In genomic region chr10:107316100-107316499, GRCm38 (mm10) we compare ENCODE assay signal across 25 mouse cellular contexts. TPM values are rescaled to one million over a fixed set of nuclear protein-coding genes. Genes with fewer than 3 reads are reported as not detected.
DNase-seq lines count a peak whose midpoint lies in the region; ATAC-seq and TF ChIP-seq lines count a peak whose summit lies in the region.
"Had no signal": no experiment of that assay in that cellular context is flagged by ENCODE, and none has a peak within 500 bp of the region (broad histone marks: within the 10 kb centered on the region; RNA-seq: fewer than 3 reads in every experiment).

No protein-coding gene starts in this region.

- H3K27ac ChIP-seq in intestine, postnatal 0 days (ENCODE audit: low read depth, low read length): no peak overlapping the region
- no peak overlapping the region for H3K27ac ChIP-seq in liver, embryonic 11.5 days (ENCODE audit: low read depth, low read length)
- H3K27ac ChIP-seq in liver, postnatal 0 days (ENCODE audit: low read depth): peak overlapping the region; percentile 46
- H3K27ac ChIP-seq: forebrain, embryonic 10.5 days; heart, embryonic 15.5 days; hindbrain, embryonic 13.5 days; limb, embryonic 10.5 days; midbrain, embryonic 10.5 days had no signal

- no peak overlapping the region for H3K9ac ChIP-seq in intestine, postnatal 0 days (ENCODE audit: low read depth, low read length)
- H3K9ac ChIP-seq in liver, embryonic 11.5 days (ENCODE audit: low read depth, low read length): no peak overlapping the region
- no peak overlapping the region for H3K9ac ChIP-seq in liver, postnatal 0 days (replicated peaks)
- H3K9ac ChIP-seq: heart, embryonic 15.5 days; hindbrain, embryonic 13.5 days had no signal

- peak; percentile 20 for DNase-seq in kidney, adult 11 months
- no peak for DNase-seq in kidney, postnatal 10 days
- DNase-seq in liver, embryonic 11.5 days (ENCODE audit: low spot score): no peak
- DNase-seq in liver, postnatal 0 days: peak; percentile 25
- no peak for DNase-seq in neural tube, embryonic 10.5 days (ENCODE audit: extremely low spot score, low spot score)
- no peak for DNase-seq in frontal cortex, postnatal 10 days (ENCODE audit: low spot score in 2 of 2)
- DNase-seq: adrenal gland, adult 8-10 months; cerebellum, adult 18-20 months; cerebellum, postnatal 14 days; gastrocnemius, postnatal 36 days; heart, postnatal 36 days; lung, adult 18-20 months; lung, postnatal 10 days; right cerebral cortex, postnatal 14 days; spleen, adult 18-20 months; thymus, postnatal 14 days had no signal

- no peak overlapping the region for H3K4me3 ChIP-seq in intestine, postnatal 0 days (ENCODE audit: low read depth, low read length)
- H3K4me3 ChIP-seq in liver, embryonic 11.5 days (ENCODE audit: low read depth, low read length): no peak overlapping the region
- no peak overlapping the region for H3K4me3 ChIP-seq in liver, postnatal 0 days (ENCODE audit: low read depth, low read length)
- H3K4me3 ChIP-seq: forebrain, embryonic 10.5 days; heart, embryonic 15.5 days; hindbrain, embryonic 13.5 days; limb, embryonic 10.5 days; midbrain, embryonic 10.5 days had no signal

- H3K9me3 ChIP-seq in intestine, postnatal 0 days (ENCODE audit: control insufficient read depth): no peaks in the 10 kb centered on the region
- H3K9me3 ChIP-seq in liver, embryonic 11.5 days (ENCODE audit: control insufficient read depth, low read length): no peaks in the 10 kb centered on the region
- no peaks in the 10 kb centered on the region for H3K9me3 ChIP-seq in liver, postnatal 0 days (ENCODE audit: low read length)
- H3K9me3 ChIP-seq: forebrain, embryonic 10.5 days; heart, embryonic 15.5 days; hindbrain, embryonic 13.5 days; limb, embryonic 10.5 days; midbrain, embryonic 10.5 days had no signal

- no peaks in the 10 kb centered on the region for H3K36me3 ChIP-seq in intestine, postnatal 0 days (ENCODE audit: control insufficient read depth, insufficient read depth)
- H3K36me3 ChIP-seq in liver, embryonic 11.5 days (ENCODE audit: control insufficient read depth, insufficient read depth, low read length): no peaks in the 10 kb centered on the region
- no peaks in the 10 kb centered on the region for H3K36me3 ChIP-seq in liver, postnatal 0 days (replicated peaks; ENCODE audit: insufficient read depth, low read length)
- H3K36me3 ChIP-seq: forebrain, embryonic 10.5 days; heart, embryonic 15.5 days; hindbrain, embryonic 13.5 days; limb, embryonic 10.5 days; midbrain, embryonic 10.5 days had no signal

- peak; percentile 79; the same call in 1 of the 2 replicates for ATAC-seq in intestine, postnatal 0 days
- peak; percentile 69 for ATAC-seq in liver, embryonic 11.5 days (replicated peaks; ENCODE audit: low FRiP score)
- peak; percentile 88 for ATAC-seq in liver, postnatal 0 days
- ATAC-seq: activated CD4-positive, CD25-positive, alpha-beta regulatory T cell, adult 4 months; forebrain, embryonic 16.5 days; midbrain, embryonic 16.5 days had no signal

- peak overlapping the region; percentile 24 for H3K4me2 ChIP-seq in intestine, postnatal 0 days (replicated peaks; ENCODE audit: low read depth)
- no peak overlapping the region for H3K4me2 ChIP-seq in liver, embryonic 11.5 days
- H3K4me2 ChIP-seq in liver, postnatal 0 days (ENCODE audit: low read depth, low read length): peak overlapping the region; percentile 47
- H3K4me2 ChIP-seq: heart, embryonic 15.5 days; hindbrain, embryonic 13.5 days had no signal

- H3K27me3 ChIP-seq in intestine, postnatal 0 days (replicated peaks; ENCODE audit: control insufficient read depth, insufficient read depth, low read length): no peaks in the 10 kb centered on the region
- no peaks in the 10 kb centered on the region for H3K27me3 ChIP-seq in liver, embryonic 11.5 days (replicated peaks; ENCODE audit: control insufficient read depth, insufficient read depth, low read length)
- H3K27me3 ChIP-seq in liver, postnatal 0 days (ENCODE audit: insufficient read depth, low read length): no peaks in the 10 kb centered on the region
- H3K27me3 ChIP-seq: heart, embryonic 15.5 days; hindbrain, embryonic 13.5 days had no signal

- no peaks in the 10 kb centered on the region for H3K4me1 ChIP-seq in intestine, postnatal 0 days (replicated peaks; ENCODE audit: control insufficient read depth, insufficient read depth, low read length)
- H3K4me1 ChIP-seq in liver, embryonic 11.5 days (replicated peaks; ENCODE audit: control insufficient read depth, insufficient read depth, low read length): no peaks in the 10 kb centered on the region
- 0 out of 2 replicates have a peak, but pooled peaks cover 3% of the 10 kb centered on the region for H3K4me1 ChIP-seq in liver, postnatal 0 days (ENCODE audit: insufficient read depth)
- H3K4me1 ChIP-seq: forebrain, embryonic 10.5 days; heart, embryonic 15.5 days; limb, embryonic 10.5 days; midbrain, embryonic 10.5 days had no signal

- 44% methylated on average over 2 of the region's 2 CpGs for WGBS in intestine, postnatal 0 days
- WGBS in liver, embryonic 11.5 days: 55% methylated on average over 2 of the region's 2 CpGs
- WGBS in liver, postnatal 0 days (ENCODE audit: insufficient replicate concordance): 49% methylated on average over 2 of the region's 2 CpGs

- no peak for TF ChIP-seq CTCF in intestine, postnatal 0 days (IDR thresholded peaks at IDR 0.05; ENCODE audit: low read depth)
- TF ChIP-seq CTCF in liver, postnatal 0 days (IDR thresholded peaks at IDR 0.05; ENCODE audit: low read depth): no peak

- TF ChIP-seq EP300 in liver, postnatal 0 days (IDR thresholded peaks at IDR 0.05; ENCODE audit: low read depth): 0 out of 2 replicates have a peak, but pooled peaks have one; percentile 12

RNA-seq across cellular contexts. Expression of gene Lin7a, which starts 44.6 kb away (rescaled TPM):
- 0.90 and 0.92 TPM in 2 replicates for polyA plus RNA-seq in intestine, postnatal 0 days (2015; fragmentation: Nextera tagmentation; extraction: Ambion mirVana)
- 1.2 and 1.7 TPM in 2 replicates for polyA plus RNA-seq in liver, embryonic 11.5 days (2014; fragmentation: Nextera tagmentation; extraction: Ambion mirVana)
- polyA plus RNA-seq in liver, postnatal 0 days (2015; fragmentation: Nextera tagmentation; extraction: Ambion mirVana): 1.4 and 1.5 TPM in 2 replicates
- polyA plus RNA-seq: activated CD4-positive, CD25-positive, alpha-beta regulatory T cell, adult 4 months had no signal

Comparison
In these comparisons a context has a peak if more than half of its experiments do, and no peak if none do; other contexts are left out.
1. DNase-seq: peak in kidney, adult 11 months (single experiment) and liver, postnatal 0 days (single experiment); none in kidney, postnatal 10 days (single experiment), liver, embryonic 11.5 days (single experiment), neural tube, embryonic 10.5 days (single experiment) and frontal cortex, postnatal 10 days (0 of 2).
2. Peak in every context shown above with its lines, with median percentiles within 50 percentile points of each other: ATAC-seq.